14 mouse cellular contexts compared by ENCODE assay signal in the genomic region with DNA sequence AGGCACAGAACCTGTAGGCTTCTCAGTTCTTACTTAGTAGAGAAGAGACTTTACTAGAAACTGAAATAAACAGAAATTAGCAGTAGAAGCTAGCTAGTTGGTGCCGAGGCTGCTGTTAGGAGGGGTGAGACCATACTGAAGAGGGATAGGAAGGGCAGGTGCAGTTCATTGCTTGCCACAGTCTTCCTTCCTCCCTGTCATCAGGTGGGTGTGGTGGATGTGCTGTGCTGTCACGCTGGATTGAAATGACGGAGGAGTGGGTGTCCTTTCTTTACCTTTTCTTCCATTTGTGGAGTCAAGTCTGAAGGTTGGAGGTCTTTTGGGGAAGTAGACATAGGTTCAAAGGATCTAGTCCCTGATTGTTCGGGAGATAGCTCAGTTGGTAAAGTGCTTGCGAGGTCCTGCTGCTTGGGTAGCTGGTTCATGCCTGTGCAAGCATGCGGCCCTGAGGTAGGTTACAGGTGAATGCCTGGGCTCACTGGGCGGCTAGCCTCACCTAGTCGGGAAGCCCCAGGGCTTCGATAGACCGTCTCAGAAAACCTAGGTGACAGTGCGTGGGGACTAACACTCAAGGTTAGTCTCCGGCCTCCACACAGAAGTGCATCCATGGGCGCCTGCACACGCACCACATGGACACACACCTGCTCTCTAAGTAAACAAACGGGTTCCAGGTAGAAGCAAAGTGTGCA. TPM values are rescaled to one million over a fixed set of nuclear protein-coding genes. Genes with fewer than 3 reads are reported as not detected.
DNase-seq lines count a peak whose midpoint lies in the region; ATAC-seq lines count a peak whose summit lies in the region.
"Had no signal": no experiment of that assay in that cellular context is flagged by ENCODE, and none has a peak within 500 bp of the region (broad histone marks: within the 10 kb centered on the region; RNA-seq: fewer than 3 reads in every experiment).

No protein-coding gene starts in this region.

- no peaks in the 10 kb centered on the region for H3K9me3 ChIP-seq in heart, embryonic 11.5 days (replicated peaks; ENCODE audit: control insufficient read depth, low read length)
- no peaks in the 10 kb centered on the region for H3K9me3 ChIP-seq in kidney, embryonic 15.5 days (replicated peaks)

- H3K4me2 ChIP-seq in heart, embryonic 11.5 days: no peak overlapping the region
- H3K4me2 ChIP-seq in kidney, embryonic 15.5 days: no peak overlapping the region

- H3K4me3 ChIP-seq in heart, embryonic 11.5 days (ENCODE audit: low read depth, low read length): no peak overlapping the region
- no peak overlapping the region for H3K4me3 ChIP-seq in kidney, embryonic 15.5 days (replicated peaks)

- 87% methylated on average over 15 of the region's 15 CpGs for WGBS in heart, embryonic 11.5 days (ENCODE audit: insufficient replicate concordance)
- WGBS in kidney, embryonic 15.5 days: 84% methylated on average over 15 of the region's 15 CpGs

- ATAC-seq in heart, embryonic 11.5 days (replicated peaks; ENCODE audit: insufficient number of reproducible peaks, low FRiP score, low TSS enrichment): no peak
- peak; percentile 83 for ATAC-seq in megakaryocyte, adult 5-6 weeks (ENCODE audit: poor library complexity, severe bottlenecking)
- ATAC-seq in kidney, embryonic 15.5 days (replicated peaks; ENCODE audit: low FRiP score): no peak
- ATAC-seq: Patski had no signal

- intact Hi-C loops in left cerebral cortex, postnatal 25 days (cut with DNase I): no loop called here

- H3K27me3 ChIP-seq in heart, embryonic 11.5 days (ENCODE audit: control insufficient read depth, insufficient read depth, low read length): no peaks in the 10 kb centered on the region
- H3K27me3 ChIP-seq in kidney, embryonic 15.5 days: no peaks in the 10 kb centered on the region
- H3K27me3 ChIP-seq: Patski had no signal

- no peak overlapping the region for H3K27ac ChIP-seq in heart, embryonic 11.5 days (ENCODE audit: low read depth, low read length)
- H3K27ac ChIP-seq in kidney, embryonic 15.5 days: no peak overlapping the region

- no peak overlapping the region for H3K9ac ChIP-seq in heart, embryonic 11.5 days (ENCODE audit: low read depth, low read length)
- H3K9ac ChIP-seq in kidney, embryonic 15.5 days: no peak overlapping the region

- peaks cover 34% of the 10 kb centered on the region for H3K4me1 ChIP-seq in heart, embryonic 11.5 days (ENCODE audit: control insufficient read depth, insufficient read depth, low read length)
- H3K4me1 ChIP-seq in kidney, embryonic 15.5 days: peaks cover 8% of the 10 kb centered on the region; the same call in 1 of the 2 replicates

- peak; percentile 87 for DNase-seq in heart, adult 11 months
- DNase-seq in urinary bladder, postnatal 14 days (ENCODE audit: low spot score): peak; percentile 18
- no peak for DNase-seq in urinary bladder, postnatal 25 days (ENCODE audit: low spot score)
- no peak for DNase-seq in testis, postnatal 14 days (ENCODE audit: low spot score)
- no peak for DNase-seq in left cerebral cortex, postnatal 25 days (ENCODE audit: low spot score in 2 of 2)
- DNase-seq: adrenal gland, postnatal 25 days; cerebellum, adult 9-11 months; kidney, adult 2 months; layer of hippocampus, postnatal 36 days; lung, adult 2 months had no signal

- H3K36me3 ChIP-seq in heart, embryonic 11.5 days (ENCODE audit: control insufficient read depth, insufficient read depth, low read length): no peaks in the 10 kb centered on the region
- H3K36me3 ChIP-seq in kidney, embryonic 15.5 days: no peaks in the 10 kb centered on the region

RNA-seq across cellular contexts. Expression of a gene that starts 6.8 kb away (rescaled TPM):
- 20.5 and 21.1 TPM in 2 replicates for polyA plus RNA-seq in heart, embryonic 11.5 days (2014; fragmentation: Nextera tagmentation; extraction: Ambion mirVana)
- 65.5 and 68.1 TPM in 2 replicates for total RNA-seq in megakaryocyte, adult 5-6 weeks (2015)
- 95.3 and 105 TPM in 2 replicates for total RNA-seq in megakaryocyte, adult 5-6 weeks (2017)
- total RNA-seq in left cerebral cortex, postnatal 25 days (2021): 10 to 100 TPM; 90.9 to 98.6 TPM
- polyA plus RNA-seq in kidney, embryonic 15.5 days (2015; fragmentation: Nextera tagmentation; extraction: Ambion mirVana): 9.0 and 9.6 TPM in 2 replicates

Comparison
In these comparisons a context has a peak if more than half of its experiments do, and no peak if none do; other contexts are left out.
1. DNase-seq: peak in heart, adult 11 months (single experiment) and urinary bladder, postnatal 14 days (single experiment); none in urinary bladder, postnatal 25 days (single experiment), testis, postnatal 14 days (single experiment) and left cerebral cortex, postnatal 25 days (0 of 2).